Mouse (Mus musculus): ENCODE measurements around the gene Ntf5.
"Not testable (repeated sequence)": the region's sequence is repeated elsewhere in the genome, so short reads cannot be mapped to it uniquely, and the experiment has no call there.

Ntf5 gene

GRCm38 (mm10) chr7:45413113-45413863 lies at the start of gene Ntf5:
TSS of gene Ntf5 (plus strand) at chr7:45413695.
- DNase-seq (ENCODE audit: low read depth): peak; percentile 46

DNA sequence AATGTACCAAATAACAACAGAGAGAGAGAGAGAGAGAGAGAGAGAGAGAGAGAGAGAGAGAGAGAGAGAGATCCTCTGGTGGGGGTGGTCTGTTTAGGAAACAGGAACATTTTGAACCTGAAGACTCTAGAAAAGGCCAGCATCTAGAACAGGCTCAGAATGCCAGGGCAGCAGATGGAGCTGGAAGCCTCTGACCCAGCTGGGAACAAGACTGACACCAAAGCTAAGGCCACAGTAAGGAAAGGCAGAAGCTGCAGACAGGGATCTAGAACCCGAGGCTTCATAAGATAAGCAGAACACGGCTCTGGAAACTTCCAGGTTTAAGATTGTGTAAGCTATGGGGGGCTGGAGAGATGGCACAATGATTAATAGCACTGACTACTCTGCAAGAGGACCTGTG lies 49.5 kb upstream of the Ntf5 start:
- DNase-seq (ENCODE audit: low read depth): no peak

DNA sequence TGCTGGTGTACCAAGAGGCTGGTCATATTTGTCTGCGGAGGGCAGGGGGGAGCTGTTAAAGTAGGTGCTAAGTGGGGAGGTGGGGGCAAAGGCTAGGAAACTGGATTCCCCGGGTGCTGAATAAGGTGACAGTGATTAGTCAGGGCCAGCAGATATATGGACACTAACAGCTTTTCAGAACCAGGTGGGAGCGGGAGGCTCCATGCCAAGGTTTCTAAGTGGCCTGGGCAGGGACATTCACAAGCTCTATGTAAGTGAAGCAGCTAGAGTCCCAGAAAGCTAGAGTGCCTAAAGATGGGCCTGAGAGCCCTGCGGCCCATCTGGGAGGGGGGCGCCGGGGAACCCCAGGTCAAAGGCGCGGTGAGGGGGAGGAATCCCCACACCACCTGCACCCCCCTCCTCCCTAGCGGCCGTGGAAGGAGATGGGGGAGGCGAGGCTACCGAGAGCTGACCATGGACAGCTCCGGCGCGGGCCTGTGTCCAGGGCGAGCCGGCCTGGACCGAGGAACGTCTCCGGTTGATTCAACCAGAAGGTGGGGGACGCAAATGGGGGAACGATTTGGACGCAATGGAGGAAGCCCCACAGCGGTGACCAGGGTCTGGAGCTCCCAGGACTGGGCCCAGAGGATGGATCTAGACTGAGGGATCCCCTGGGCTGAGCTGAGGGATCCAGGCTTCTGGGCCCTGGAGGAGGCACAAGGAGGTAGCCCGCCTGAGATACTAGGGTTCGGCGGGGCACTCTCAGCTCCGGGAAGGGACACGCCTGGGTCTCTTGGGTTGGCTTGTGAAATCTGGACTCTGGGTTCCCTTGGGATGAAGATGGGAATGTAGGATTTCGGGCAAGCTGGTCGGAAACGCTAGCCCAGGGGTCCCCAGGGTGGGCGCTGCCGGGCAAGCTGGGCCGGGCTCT lies 47.5 kb upstream of the Ntf5 start:
- peak; percentile 85 for DNase-seq (ENCODE audit: low read depth)

GRCm38 (mm10) chr7:45366652-45367019 lies 46.9 kb upstream of the Ntf5 start, which contains the start of gene Ppfia3:
TSS of gene Ppfia3 (minus strand) at chr7:45367019.
- DNase-seq (ENCODE audit: low read depth): no peak

DNA sequence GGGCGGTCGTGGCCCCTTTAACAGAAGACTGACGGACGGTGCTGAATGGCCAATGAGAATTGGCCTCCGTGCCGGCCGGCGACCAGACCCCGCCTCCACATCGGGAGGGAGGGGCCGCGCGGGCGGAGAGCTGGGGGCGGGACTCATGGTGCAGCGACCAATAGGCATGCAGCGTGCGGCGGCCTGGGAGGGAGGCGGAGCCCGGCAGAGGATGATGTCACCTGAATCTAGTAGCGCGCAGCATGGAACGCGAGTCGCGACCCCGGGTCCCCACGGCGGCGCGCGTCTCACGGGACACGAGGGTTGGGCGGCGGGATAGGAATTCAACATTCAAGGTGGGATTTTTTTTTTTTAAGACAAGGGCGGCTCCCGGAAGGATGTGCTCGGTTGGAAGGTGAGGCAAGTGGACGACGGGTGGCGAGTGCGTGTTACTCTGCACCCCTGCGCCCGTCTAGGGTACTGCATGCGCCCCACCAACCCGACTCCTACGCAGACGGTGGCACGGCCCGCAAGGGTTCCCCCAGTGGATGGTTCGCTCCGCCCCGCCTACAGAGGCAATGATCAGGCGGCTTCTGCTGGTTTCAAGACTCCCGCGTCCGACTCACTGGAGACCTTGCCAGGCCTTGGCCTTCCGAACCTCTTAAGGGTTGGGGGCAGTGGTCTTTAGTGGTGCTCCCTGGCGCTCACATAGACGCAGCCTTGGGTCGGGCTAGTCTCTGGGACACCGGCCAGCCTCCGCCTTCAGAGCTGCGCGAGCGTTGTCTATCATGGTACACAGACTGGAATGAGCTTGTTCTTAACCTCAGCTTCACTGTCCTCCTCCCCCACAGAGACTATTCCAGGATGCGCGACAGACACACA lies 46.2 kb upstream of the Ntf5 start:
- peak; percentile 98 for DNase-seq (ENCODE audit: low read depth)

DNA sequence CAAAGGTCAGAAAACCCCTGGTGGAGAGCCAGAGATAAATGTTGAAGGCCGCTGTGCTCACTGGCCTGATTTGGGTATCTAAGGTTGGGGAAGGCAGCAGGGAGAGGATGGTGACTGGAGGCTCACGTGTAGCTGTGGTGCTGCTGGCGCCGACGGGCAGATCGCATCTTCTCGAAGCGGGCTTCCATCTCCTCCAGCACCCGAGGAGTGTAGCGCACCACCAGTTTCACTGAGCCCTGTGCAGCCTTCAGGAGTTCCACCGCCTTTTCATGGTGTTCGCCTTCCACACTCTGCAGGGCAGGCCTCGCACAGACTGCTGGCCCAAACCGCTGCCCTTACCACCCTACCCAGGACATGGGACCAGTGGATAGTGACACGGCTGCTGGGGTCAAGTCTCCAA lies 45.3 kb upstream of the Ntf5 start:
- no peak for DNase-seq (ENCODE audit: low read depth)

- no peak for DNase-seq (ENCODE audit: low read depth)
Measured at GRCm38 (mm10) chr7:45369022-45369745, 44.3 kb upstream of the Ntf5 start.

GRCm38 (mm10) chr7:45369836-45370474 lies 43.5 kb upstream of the Ntf5 start:
- DNase-seq (ENCODE audit: low read depth): no peak

- DNase-seq (ENCODE audit: low read depth): peak; percentile 28
Measured at GRCm38 (mm10) chr7:45370475-45371311, 42.8 kb upstream of the Ntf5 start, which contains the start of gene Lin7b. TSS of gene Lin7b (minus strand) at chr7:45370583.

DNA sequence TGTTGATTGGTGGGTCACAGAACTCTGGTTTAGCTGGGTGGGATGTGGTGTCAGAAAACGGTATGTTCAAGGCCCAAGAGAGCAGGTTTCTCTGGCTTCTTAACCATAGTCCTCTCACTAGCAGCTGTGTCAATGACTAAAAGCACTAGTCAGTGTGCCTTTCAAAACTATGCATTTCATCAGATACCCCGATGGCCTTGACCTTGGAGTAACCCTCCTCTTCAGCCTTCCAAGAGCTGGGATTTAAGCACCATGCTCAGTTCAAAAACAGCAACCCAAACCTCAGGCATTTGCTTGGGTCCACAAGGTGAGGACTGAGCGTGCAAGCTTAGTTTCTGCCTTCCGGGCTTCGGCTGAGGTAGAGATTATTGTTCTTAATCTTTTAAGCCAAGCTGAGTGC lies 41.1 kb upstream of the Ntf5 start:
- DNase-seq (ENCODE audit: low read depth): no peak

DNA sequence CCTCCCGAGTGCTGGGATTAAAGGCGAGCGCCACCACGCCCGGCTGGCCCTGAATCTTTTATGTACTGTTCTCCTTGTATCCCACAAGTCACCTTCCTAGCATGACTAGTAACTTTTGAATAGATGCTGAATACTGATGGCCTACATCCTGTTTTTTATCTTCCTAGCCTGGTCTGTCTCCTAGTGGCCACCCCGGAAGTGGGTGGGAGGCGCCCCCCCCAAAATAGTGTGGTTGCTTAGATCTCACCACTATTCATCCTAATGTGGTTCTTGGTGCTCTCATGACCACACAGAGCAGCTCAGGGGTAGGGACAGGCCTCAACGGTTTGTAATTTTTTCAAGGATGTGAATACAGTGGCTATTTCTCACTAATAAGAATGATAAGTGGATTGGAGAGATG lies 38.9 kb upstream of the Ntf5 start:
- no peak for DNase-seq (ENCODE audit: low read depth)

DNA sequence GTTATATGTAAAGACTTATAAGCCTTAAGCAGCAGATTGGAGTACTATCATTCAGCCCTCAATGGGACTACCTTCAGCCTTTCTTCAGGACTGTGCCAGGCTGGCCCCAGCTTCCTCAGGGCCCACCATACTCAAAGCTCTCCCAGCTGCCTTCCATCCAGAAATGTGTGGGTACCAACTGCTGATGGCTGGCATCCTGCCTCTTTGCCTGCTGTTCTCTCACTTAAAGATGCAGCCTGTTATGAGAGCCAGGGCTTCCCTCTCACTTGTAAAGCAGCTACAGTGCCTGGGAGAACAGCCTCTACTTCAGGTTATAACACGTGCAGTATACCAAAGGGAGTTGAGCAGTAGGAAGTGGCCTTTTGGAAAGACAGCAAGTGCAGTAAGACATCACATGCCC lies 37.4 kb upstream of the Ntf5 start:
- DNase-seq (ENCODE audit: low read depth): no peak

DNA sequence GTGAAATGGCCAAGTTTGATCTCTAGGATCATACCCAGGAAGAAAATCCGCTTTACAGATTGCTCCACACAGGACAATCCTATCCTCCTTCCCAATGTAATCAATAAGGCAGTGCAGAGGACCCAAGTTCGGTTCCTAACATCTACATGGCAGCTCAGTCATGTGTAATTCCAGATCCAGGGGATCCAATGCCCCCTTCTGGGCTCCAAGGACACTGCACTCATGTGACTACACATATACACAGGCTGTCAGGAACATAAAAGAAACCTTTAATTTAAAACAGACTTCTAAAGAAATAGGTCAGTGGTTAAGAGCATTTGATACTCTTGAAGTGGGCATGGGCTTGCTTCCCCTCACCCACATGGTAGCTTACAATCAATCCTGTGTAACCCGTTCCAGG lies 27.4 kb upstream of the Ntf5 start:
- DNase-seq (ENCODE audit: low read depth): peak; percentile 48

DNA sequence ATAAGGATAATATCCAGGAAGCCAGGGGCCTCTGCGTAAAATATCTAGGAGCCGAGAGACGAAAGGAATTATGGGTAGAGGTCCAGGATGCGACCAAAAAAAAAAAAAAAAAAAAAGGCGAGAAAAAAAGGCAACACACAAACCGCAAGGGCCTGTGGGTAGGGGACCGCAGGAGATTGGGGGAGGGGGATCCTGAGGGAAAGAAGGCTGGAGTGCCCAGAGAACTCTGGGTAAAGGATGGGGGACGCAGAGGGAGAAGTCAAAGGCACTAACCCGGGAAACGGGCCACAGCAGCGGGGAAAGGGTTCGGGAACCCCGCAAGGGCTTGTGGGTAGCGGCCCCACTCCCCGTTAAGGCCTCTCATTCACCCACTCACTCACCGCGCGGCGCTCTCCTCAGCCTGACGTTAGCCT lies 18.4 kb upstream of the Ntf5 start:
- peak; percentile 82 for DNase-seq (ENCODE audit: low read depth)

- peak; percentile 100 for DNase-seq (ENCODE audit: low read depth)
Measured at GRCm38 (mm10) chr7:45395578-45396336, 17.7 kb upstream of the Ntf5 start, which contains the start of gene Snrnp70. TSS of gene Snrnp70 (minus strand) at chr7:45395742.

DNA sequence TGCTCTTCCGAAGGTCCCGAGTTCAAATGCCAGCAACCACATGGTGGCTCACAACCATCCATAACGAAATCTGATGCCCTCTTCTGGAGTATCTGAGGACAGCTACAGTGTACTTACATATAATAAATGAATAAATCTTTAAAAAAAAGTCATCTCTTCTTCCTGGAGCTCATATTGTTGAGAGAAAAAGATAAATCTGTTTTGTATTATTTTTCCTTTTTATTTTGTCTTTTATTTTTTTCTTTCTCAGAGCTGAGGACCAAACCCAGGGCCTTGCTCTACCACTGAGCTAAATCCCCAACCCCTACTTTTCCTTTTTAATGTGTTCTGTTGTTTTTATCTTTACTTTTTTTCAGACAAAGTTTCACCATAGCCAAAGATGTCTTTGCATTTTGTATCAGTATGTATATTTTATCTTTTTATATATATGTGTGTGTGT lies 17.1 kb upstream of the Ntf5 start:
- not testable (repeated sequence) for DNase-seq (ENCODE audit: low read depth)

DNA sequence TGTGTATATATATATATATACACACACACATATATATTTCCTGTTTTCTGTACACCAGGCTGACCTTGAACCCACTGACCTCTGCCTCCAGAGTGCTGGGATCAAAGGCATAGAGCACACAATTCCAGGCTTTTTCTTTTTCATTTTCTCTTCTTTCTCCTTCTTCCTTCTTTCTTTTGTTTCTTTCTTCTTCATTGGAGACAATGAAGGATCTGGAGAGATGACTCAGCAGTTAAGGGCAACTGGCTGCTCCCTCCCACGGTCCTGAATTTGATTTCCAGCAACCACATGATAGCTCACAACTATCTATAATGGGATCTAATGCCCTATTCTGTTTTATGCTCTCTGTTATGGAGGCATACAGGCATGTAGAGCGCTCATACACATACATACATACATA lies 16.7 kb upstream of the Ntf5 start:
- peak; percentile 52 for DNase-seq (ENCODE audit: low read depth)

GRCm38 (mm10) chr7:45401521-45402085 lies 11.9 kb upstream of the Ntf5 start:
- no peak for DNase-seq (ENCODE audit: low read depth)
